Mouse (Mus musculus) limb, embryonic 14.5 days (tissue): ENCODE results near the gene Hbq1a. TPM values are rescaled to one million over a fixed set of nuclear protein-coding genes. Genes with fewer than 3 reads are reported as not detected.
A peak's percentile ranks its signal among the peaks of the same experiment; 100 is the strongest.

ENCODE experiments used
- ATAC-seq: fragments of 200-750 bp; cut with Nextera tagmentation; 2 replicates; pipeline ENCODE4 v1.8.0; 2017; ENCODE audit warnings: low read depth, moderate number of reproducible peaks, moderate TSS enrichment; ENCODE audit not compliant: low FRiP score
- DNase-seq: peaks from one replicate; pipeline ENCODE4 v3.0.0-alpha.2; 2015; ENCODE audit warnings: low spot score
- H3K27ac ChIP-seq: fragments of 300-500 bp; sonication (generic); replicated peaks from 2 replicates; pipeline ENCODE4 v1.5.1; 2014; ENCODE audit warnings: low read depth, mild to moderate bottlenecking, low read length, moderate library complexity, mixed read lengths
- H3K27me3 ChIP-seq: fragments of 300-500 bp; sonication (generic); 2 replicates; pipeline ENCODE4 v1.6.1; 2014; ENCODE audit warnings: low read length, mixed read lengths; ENCODE audit not compliant: control insufficient read depth, insufficient read depth
- H3K36me3 ChIP-seq: fragments of 300-500 bp; sonication (generic); 2 replicates; pipeline ENCODE4 v1.6.1; 2014; ENCODE audit warnings: mild to moderate bottlenecking, low read length, moderate library complexity, mixed read lengths; ENCODE audit not compliant: control insufficient read depth, insufficient read depth
- H3K4me1 ChIP-seq: fragments of 300-500 bp; sonication (generic); 2 replicates; pipeline ENCODE4 v1.6.1; 2014; ENCODE audit warnings: antibody characterized with exemption, low read length, mixed read lengths; ENCODE audit not compliant: control insufficient read depth, insufficient read depth
- H3K4me2 ChIP-seq: fragments of 300-500 bp; sonication (generic); replicated peaks from 2 replicates; pipeline ENCODE4 v1.6.1; 2014; ENCODE audit warnings: low read depth, mild to moderate bottlenecking, low read length, moderate library complexity; ENCODE audit not compliant: severe bottlenecking
- H3K4me3 ChIP-seq: fragments of 300-500 bp; sonication (generic); replicated peaks from 2 replicates; pipeline ENCODE4 v1.5.1; 2014; ENCODE audit warnings: low read length
- H3K9ac ChIP-seq: fragments of 300-500 bp; sonication (generic); 2 replicates; pipeline ENCODE4 v1.6.1; 2014; ENCODE audit warnings: mild to moderate bottlenecking, low read depth, low read length, moderate library complexity; ENCODE audit not compliant: severe bottlenecking
- H3K9me3 ChIP-seq: fragments of 300-500 bp; sonication (generic); 2 replicates; pipeline ENCODE4 v1.6.1; 2016; ENCODE audit warnings: low read length; ENCODE audit not compliant: control insufficient read depth
- POLR2A ChIP-seq: fragments of 200-500 bp; IDR thresholded peaks from 2 replicates; pipeline ENCODE4 v1.8.0; 2012; ENCODE audit warnings: inconsistent platforms, mild to moderate bottlenecking, moderate library complexity, borderline replicate concordance; ENCODE audit not compliant: insufficient read depth, insufficient read length; ENCODE audit errors: extremely low read depth
- WGBS: fragments of 180-500 bp; shearing (Covaris S2); extraction: QIAGEN DNeasy Blood & Tissue Kit; methylation state at CpG from one replicate; pipeline ENCODE4 v1.1.7; 2014; 5-methylcytosine and 5-hydroxymethylcytosine counted together
- polyA plus RNA-seq, 2 experiments: library from polyadenylated mRNA; depleted of rRNA in 1 of 2; stranded (reverse) in 1 of 2; unstranded in 1 of 2; fragments of >200 nt; fragmentation: Nextera tagmentation in 1 of 2; extraction: Ambion mirVana in 1 of 2; gene quantifications; 2 replicates each; pipeline versions ENCODE4 v1.2.1 to v1.2.3; 2012 to 2014

The Hbq1a gene
- polyA plus RNA-seq, 2 experiments = 0.83 to 1.3 TPM

GRCm38 (mm10) chr11:32321196-32321565 is 21.3 kb downstream of the Hbq1a start:
- Histone ChIP-seq H3K4me2 (no peak overlapping the region), H3K9ac (no peak overlapping the region), H3K27me3 (no peaks in the 10 kb centered on the region), H3K36me3 (no peaks in the 10 kb centered on the region), H3K27ac (no peak overlapping the region), H3K4me3 (no peak overlapping the region), H3K9me3 (no peaks in the 10 kb centered on the region), H3K4me1 (no peaks in the 10 kb centered on the region)
- peak; percentile 62 for DNase-seq
- TF ChIP-seq POLR2A = no peak
- WGBS = 36% methylated on average over 8 of the region's 8 CpGs
- ATAC-seq = no peak

DNA sequence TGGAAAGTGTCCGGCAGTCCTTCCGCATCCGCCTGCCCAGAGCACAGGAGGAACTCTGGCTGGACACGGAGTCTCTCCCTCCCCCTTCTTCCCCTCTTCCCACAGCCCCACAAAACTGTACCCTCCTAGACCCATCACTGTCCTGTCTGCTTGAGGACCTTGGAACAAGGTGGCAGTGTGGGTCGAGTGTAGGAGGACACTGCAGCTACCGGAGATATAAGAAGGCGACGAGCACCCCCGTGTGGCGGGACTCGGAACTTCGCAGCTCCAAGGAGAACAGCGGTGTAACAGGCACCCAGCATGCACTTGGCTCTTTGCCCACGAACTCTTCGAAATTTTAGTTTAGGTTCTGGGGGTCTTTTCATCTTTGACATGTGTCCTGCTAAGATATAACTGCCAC is 24.7 kb downstream of the Hbq1a start:
- peak; percentile 70 for ATAC-seq
- no peak overlapping the region for H3K9ac ChIP-seq
- H3K4me2 ChIP-seq = peak overlapping the region; percentile 30; the same call in 1 of the 2 replicates
- 12% methylated on average over 15 of the region's 15 CpGs for WGBS
- H3K9me3 ChIP-seq = no peaks in the 10 kb centered on the region
- TF ChIP-seq POLR2A = no peak
- H3K27me3 ChIP-seq = no peaks in the 10 kb centered on the region
- no peaks in the 10 kb centered on the region for H3K4me1 ChIP-seq
- no peak overlapping the region for H3K4me3 ChIP-seq
- H3K27ac ChIP-seq = no peak overlapping the region
- H3K36me3 ChIP-seq = no peaks in the 10 kb centered on the region
- DNase-seq = peak; percentile 90

GRCm38 (mm10) chr11:32331075-32331474 is 31.2 kb downstream of the Hbq1a start:
- ATAC-seq = no peak
- WGBS = 73% methylated on average over 6 of the region's 6 CpGs
- Histone ChIP-seq H3K27ac (no peak overlapping the region), H3K4me1 (no peaks in the 10 kb centered on the region), H3K4me3 (no peak overlapping the region), H3K4me2 (no peak overlapping the region), H3K9me3 (no peaks in the 10 kb centered on the region), H3K27me3 (no peaks in the 10 kb centered on the region), H3K9ac (no peak overlapping the region), H3K36me3 (no peaks in the 10 kb centered on the region)
- DNase-seq = peak; percentile 58
- TF ChIP-seq POLR2A = no peak

DNA sequence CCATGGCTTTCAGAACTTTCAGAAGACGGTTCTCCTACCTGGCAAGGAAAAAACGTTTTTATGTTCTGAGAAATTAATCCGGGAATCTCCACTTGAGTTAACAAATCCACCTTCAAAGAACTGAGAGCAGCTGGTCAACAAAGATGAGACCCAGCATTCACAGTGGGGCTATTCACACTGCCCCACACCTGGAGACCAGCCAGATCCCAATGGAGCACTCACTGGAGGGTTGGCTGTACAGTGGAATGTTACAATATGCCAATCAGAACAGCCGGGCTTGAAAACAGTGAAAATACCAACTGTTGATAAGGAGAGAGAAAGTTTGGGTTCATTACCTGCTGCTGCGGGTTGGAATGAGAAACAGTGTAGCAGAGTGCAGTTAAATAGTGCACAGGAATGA is 32.0 kb downstream of the Hbq1a start:
- WGBS = 60% methylated on average over 5 of the region's 5 CpGs
- H3K9ac ChIP-seq = no peak overlapping the region
- no peak overlapping the region for H3K4me2 ChIP-seq
- no peak for DNase-seq
- H3K4me3 ChIP-seq = no peak overlapping the region
- no peaks in the 10 kb centered on the region for H3K4me1 ChIP-seq
- H3K27ac ChIP-seq = no peak overlapping the region
- no peaks in the 10 kb centered on the region for H3K36me3 ChIP-seq
- no peak for ATAC-seq
- H3K9me3 ChIP-seq = no peaks in the 10 kb centered on the region
- no peaks in the 10 kb centered on the region for H3K27me3 ChIP-seq
- no peak for TF ChIP-seq POLR2A

- H3K9ac ChIP-seq = no peak overlapping the region
- H3K9me3 ChIP-seq = no peaks in the 10 kb centered on the region
- H3K4me3 ChIP-seq = no peak overlapping the region
- 86% methylated on average over 2 of the region's 2 CpGs for WGBS
- H3K4me2 ChIP-seq = no peak overlapping the region
- ATAC-seq (no peak), DNase-seq (no peak)
- no peaks in the 10 kb centered on the region for H3K27me3 ChIP-seq
- H3K27ac ChIP-seq = no peak overlapping the region
- no peaks in the 10 kb centered on the region for H3K4me1 ChIP-seq
- no peak for TF ChIP-seq POLR2A
- no peaks in the 10 kb centered on the region for H3K36me3 ChIP-seq
Measured at GRCm38 (mm10) chr11:32333235-32333634, 33.4 kb downstream of the Hbq1a start.

DNA sequence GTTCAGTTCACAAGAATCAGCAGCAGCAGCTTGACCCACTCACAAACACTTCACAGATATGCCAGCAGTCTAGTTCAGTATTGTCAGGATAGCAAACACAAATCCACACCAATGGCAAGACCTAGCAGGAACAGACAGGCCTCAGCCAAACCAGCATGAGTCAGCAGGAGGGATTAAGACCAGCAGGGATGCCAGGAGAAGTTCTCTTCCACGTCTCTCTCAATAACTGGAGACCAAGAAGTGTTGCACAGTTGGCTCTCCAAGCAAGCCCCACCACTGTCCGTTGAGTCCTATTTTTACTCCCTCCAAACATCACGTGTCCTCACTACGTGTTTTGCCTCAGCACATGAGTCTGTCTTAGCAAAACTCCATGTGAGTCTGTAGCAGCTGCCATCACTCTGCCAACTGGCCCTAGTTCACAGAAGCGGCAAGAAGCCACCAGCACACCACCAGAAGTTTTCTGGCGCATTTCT is 36.6 kb downstream of the Hbq1a start:
- Histone ChIP-seq H3K4me3 (no peak overlapping the region), H3K27me3 (no peaks in the 10 kb centered on the region), H3K4me1 (no peaks in the 10 kb centered on the region), H3K4me2 (no peak overlapping the region), H3K9ac (no peak overlapping the region), H3K9me3 (no peaks in the 10 kb centered on the region), H3K36me3 (no peaks in the 10 kb centered on the region), H3K27ac (no peak overlapping the region)
- no peak for ATAC-seq
- TF ChIP-seq POLR2A = no peak
- DNase-seq = no peak
- WGBS = 84% methylated on average over 6 of the region's 6 CpGs
